Mouse (Mus musculus) small intestine, adult 2 months (tissue): ENCODE data around the gene Dyrk1a.

ENCODE experiments used
- CTCF ChIP-seq: fragments of 200-500 bp; IDR thresholded peaks from 2 replicates; pipeline ENCODE4 v1.5.1; 2012; ENCODE audit warnings: low read depth, mild to moderate bottlenecking, control low read depth, inconsistent platforms, low read length, moderate library complexity, mixed read lengths; ENCODE audit not compliant: insufficient replicate concordance, insufficient read length; ENCODE audit errors: extremely low read depth
- POLR2A ChIP-seq: fragments of 200-500 bp; IDR thresholded peaks from 2 replicates; pipeline ENCODE4 v1.6.1; 2012; ENCODE audit warnings: low read depth, mild to moderate bottlenecking, control low read depth, inconsistent platforms, low read length, moderate library complexity

DNA sequence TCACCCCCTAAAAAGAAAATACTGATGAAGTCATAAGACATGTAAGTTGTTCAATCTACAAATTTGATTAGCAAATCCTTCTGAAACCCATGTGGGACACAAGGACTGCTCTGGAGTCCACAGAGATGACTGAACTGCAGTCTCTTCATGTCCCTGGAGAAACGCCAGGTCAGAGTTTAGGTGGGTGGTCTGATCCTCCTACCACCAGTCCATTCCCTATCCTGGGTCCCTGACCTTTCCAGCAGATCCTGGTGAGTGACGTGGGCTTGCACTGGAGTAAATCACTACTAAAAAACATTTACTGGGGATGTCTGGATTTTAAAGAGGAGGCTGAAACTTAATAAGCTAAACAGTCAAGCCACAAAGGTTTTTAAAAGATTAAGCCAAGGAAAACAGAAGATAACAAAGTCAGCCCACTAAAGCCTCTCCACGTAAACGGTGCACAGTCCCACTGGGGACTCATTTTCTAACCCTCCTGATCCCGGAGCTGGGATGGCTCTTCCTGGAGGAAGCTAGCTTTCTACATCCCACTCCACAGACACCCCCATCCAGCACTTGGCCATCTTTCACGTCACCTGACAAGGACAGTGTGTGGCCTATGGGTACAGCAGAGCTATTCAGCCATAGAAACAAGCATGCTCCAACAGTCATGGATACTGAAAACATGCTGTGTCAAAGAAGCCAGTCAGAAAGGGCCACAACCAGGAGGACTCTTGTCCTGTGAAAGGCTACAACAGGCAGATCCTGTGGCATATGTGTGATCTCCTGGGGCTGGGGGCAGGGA lies 46.0 kb upstream of the Dyrk1a start:
- TF ChIP-seq CTCF (no peak), POLR2A (no peak)
